Mouse (Mus musculus) limb, embryonic 14.5 days (tissue): ENCODE results near the gene Synpr. TPM values are rescaled to one million over a fixed set of nuclear protein-coding genes. Genes with fewer than 3 reads are reported as not detected.

Experiments used
- ATAC-seq: fragments of 200-750 bp; cut with Nextera tagmentation; 2 replicates; pipeline ENCODE4 v1.8.0; 2017; ENCODE audit warnings: low read depth, moderate number of reproducible peaks, moderate TSS enrichment; ENCODE audit not compliant: low FRiP score
- DNase-seq: peaks from one replicate; pipeline ENCODE4 v3.0.0-alpha.2; 2015; ENCODE audit warnings: low spot score
- H3K27ac ChIP-seq: fragments of 300-500 bp; sonication (generic); replicated peaks from 2 replicates; pipeline ENCODE4 v1.5.1; 2014; ENCODE audit warnings: low read depth, mild to moderate bottlenecking, low read length, moderate library complexity, mixed read lengths
- H3K27me3 ChIP-seq: fragments of 300-500 bp; sonication (generic); 2 replicates; pipeline ENCODE4 v1.6.1; 2014; ENCODE audit warnings: low read length, mixed read lengths; ENCODE audit not compliant: control insufficient read depth, insufficient read depth
- H3K36me3 ChIP-seq: fragments of 300-500 bp; sonication (generic); 2 replicates; pipeline ENCODE4 v1.6.1; 2014; ENCODE audit warnings: mild to moderate bottlenecking, low read length, moderate library complexity, mixed read lengths; ENCODE audit not compliant: control insufficient read depth, insufficient read depth
- H3K4me1 ChIP-seq: fragments of 300-500 bp; sonication (generic); 2 replicates; pipeline ENCODE4 v1.6.1; 2014; ENCODE audit warnings: antibody characterized with exemption, low read length, mixed read lengths; ENCODE audit not compliant: control insufficient read depth, insufficient read depth
- H3K4me2 ChIP-seq: fragments of 300-500 bp; sonication (generic); replicated peaks from 2 replicates; pipeline ENCODE4 v1.6.1; 2014; ENCODE audit warnings: low read depth, mild to moderate bottlenecking, low read length, moderate library complexity; ENCODE audit not compliant: severe bottlenecking
- H3K4me3 ChIP-seq: fragments of 300-500 bp; sonication (generic); replicated peaks from 2 replicates; pipeline ENCODE4 v1.5.1; 2014; ENCODE audit warnings: low read length
- H3K9ac ChIP-seq: fragments of 300-500 bp; sonication (generic); 2 replicates; pipeline ENCODE4 v1.6.1; 2014; ENCODE audit warnings: mild to moderate bottlenecking, low read depth, low read length, moderate library complexity; ENCODE audit not compliant: severe bottlenecking
- H3K9me3 ChIP-seq: fragments of 300-500 bp; sonication (generic); 2 replicates; pipeline ENCODE4 v1.6.1; 2016; ENCODE audit warnings: low read length; ENCODE audit not compliant: control insufficient read depth
- POLR2A ChIP-seq: fragments of 200-500 bp; IDR thresholded peaks from 2 replicates; pipeline ENCODE4 v1.8.0; 2012; ENCODE audit warnings: inconsistent platforms, mild to moderate bottlenecking, moderate library complexity, borderline replicate concordance; ENCODE audit not compliant: insufficient read depth, insufficient read length; ENCODE audit errors: extremely low read depth
- WGBS: fragments of 180-500 bp; shearing (Covaris S2); extraction: QIAGEN DNeasy Blood & Tissue Kit; methylation state at CpG from one replicate; pipeline ENCODE4 v1.1.7; 2014; 5-methylcytosine and 5-hydroxymethylcytosine counted together
- polyA plus RNA-seq, 2 experiments: library from polyadenylated mRNA; depleted of rRNA in 1 of 2; stranded (reverse) in 1 of 2; unstranded in 1 of 2; fragments of >200 nt; fragmentation: Nextera tagmentation in 1 of 2; extraction: Ambion mirVana in 1 of 2; gene quantifications; 2 replicates each; pipeline versions ENCODE4 v1.2.1 to v1.2.3; 2012 to 2014

Gene Synpr
- polyA plus RNA-seq, 2 experiments = 3.5 to 4.4 TPM

GRCm38 (mm10) chr14:13354154-13354553 lies 69.6 kb downstream of the Synpr start:
- H3K27me3 ChIP-seq = no peaks in the 10 kb centered on the region
- H3K36me3 ChIP-seq = no peaks in the 10 kb centered on the region
- no peak overlapping the region for H3K9ac ChIP-seq
- H3K4me1 ChIP-seq = 0 out of 2 replicates have a peak, but pooled peaks cover 2% of the 10 kb centered on the region
- DNase-seq = peak; percentile 38
- TF ChIP-seq POLR2A = no peak
- no peak overlapping the region for H3K4me2 ChIP-seq
- ATAC-seq = no peak
- WGBS = 29% methylated on average over 5 of the region's 5 CpGs
- H3K9me3 ChIP-seq = no peaks in the 10 kb centered on the region
- no peak overlapping the region for H3K4me3 ChIP-seq
- no peak overlapping the region for H3K27ac ChIP-seq

GRCm38 (mm10) chr14:13355569-13356362 lies 71.2 kb downstream of the Synpr start:
- 9% methylated on average over 7 of the region's 7 CpGs for WGBS
- peak; percentile 62; the same call in 1 of the 2 replicates for ATAC-seq
- peak; percentile 72 for DNase-seq
- Histone ChIP-seq H3K36me3 (no peaks in the 10 kb centered on the region), H3K4me1 (no peaks in the 10 kb centered on the region), H3K9me3 (no peaks in the 10 kb centered on the region), H3K9ac (no peak overlapping the region), H3K27ac (no peak overlapping the region), H3K27me3 (no peaks in the 10 kb centered on the region), H3K4me3 (no peak overlapping the region), H3K4me2 (no peak overlapping the region)
- no peak for TF ChIP-seq POLR2A

- Histone ChIP-seq H3K4me2 (no peak overlapping the region), H3K27me3 (no peaks in the 10 kb centered on the region), H3K9me3 (no peaks in the 10 kb centered on the region), H3K4me3 (no peak overlapping the region), H3K27ac (no peak overlapping the region), H3K4me1 (no peaks in the 10 kb centered on the region), H3K9ac (no peak overlapping the region), H3K36me3 (no peaks in the 10 kb centered on the region)
- TF ChIP-seq POLR2A = no peak
- ATAC-seq = no peak
- no peak for DNase-seq
- 66% methylated on average over 5 of the region's 5 CpGs for WGBS
These were observed 72.6 kb downstream of the Synpr start for GRCm38 (mm10) chr14:13357101-13357667.

GRCm38 (mm10) chr14:13358037-13358436 lies 73.5 kb downstream of the Synpr start:
- no peak for DNase-seq
- Histone ChIP-seq H3K4me1 (no peaks in the 10 kb centered on the region), H3K36me3 (no peaks in the 10 kb centered on the region), H3K27me3 (no peaks in the 10 kb centered on the region), H3K4me2 (no peak overlapping the region), H3K4me3 (no peak overlapping the region), H3K9me3 (no peaks in the 10 kb centered on the region), H3K27ac (no peak overlapping the region), H3K9ac (no peak overlapping the region)
- TF ChIP-seq POLR2A = no peak
- ATAC-seq = no peak
- 72% methylated on average over 2 of the region's 2 CpGs for WGBS

- TF ChIP-seq POLR2A = no peak
- Histone ChIP-seq H3K36me3 (no peaks in the 10 kb centered on the region), H3K4me1 (no peaks in the 10 kb centered on the region), H3K4me3 (no peak overlapping the region), H3K9me3 (no peaks in the 10 kb centered on the region), H3K27me3 (no peaks in the 10 kb centered on the region), H3K27ac (no peak overlapping the region), H3K4me2 (no peak overlapping the region), H3K9ac (no peak overlapping the region)
- DNase-seq (no peak), ATAC-seq (no peak)
These were observed 76.6 kb downstream of the Synpr start for GRCm38 (mm10) chr14:13361184-13361583.
